24 mouse cellular contexts compared by ENCODE assay signal in the genomic region with DNA sequence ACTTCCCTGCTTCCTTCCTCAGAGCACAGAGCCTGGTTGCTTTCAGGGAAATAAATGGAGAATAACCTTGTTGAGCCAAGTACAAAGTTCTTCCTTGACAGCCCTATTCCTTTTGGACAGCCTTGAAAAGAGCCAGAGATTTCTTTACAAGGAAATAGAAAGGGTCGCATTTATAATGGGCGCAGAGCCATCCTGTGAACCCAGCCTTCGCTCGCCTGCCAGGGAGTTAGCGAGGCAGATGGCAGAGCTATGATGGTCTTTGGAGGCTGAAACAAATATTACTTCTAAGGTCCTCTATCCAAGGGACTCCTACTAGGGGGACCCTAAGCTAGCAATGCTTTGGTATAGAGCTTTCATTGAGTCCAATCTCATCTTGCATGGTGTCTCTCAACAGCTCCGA. TPM values are rescaled to one million over a fixed set of nuclear protein-coding genes. Genes with fewer than 3 reads are reported as not detected.
DNase-seq lines count a peak whose midpoint lies in the region; ATAC-seq and TF ChIP-seq lines count a peak whose summit lies in the region.
"Had no signal": no experiment of that assay in that cellular context is flagged by ENCODE, and none has a peak within 500 bp of the region (broad histone marks: within the 10 kb centered on the region; RNA-seq: fewer than 3 reads in every experiment).

No protein-coding gene starts in this region.

- no peak overlapping the region for H3K4me2 ChIP-seq in forebrain, embryonic 13.5 days
- no peak overlapping the region for H3K4me2 ChIP-seq in hindbrain, postnatal 0 days (ENCODE audit: low read depth, low read length)
- no peak overlapping the region for H3K4me2 ChIP-seq in hindbrain, embryonic 16.5 days (ENCODE audit: low read length)
- no peak overlapping the region for H3K4me2 ChIP-seq in forebrain, embryonic 16.5 days (ENCODE audit: low read length)
- H3K4me2 ChIP-seq: hindbrain, embryonic 12.5 days; hindbrain, embryonic 15.5 days had no signal

- WGBS in forebrain, embryonic 13.5 days: 66% methylated on average over 6 of the region's 6 CpGs
- WGBS in forebrain, embryonic 10.5 days: 93% methylated on average over 6 of the region's 6 CpGs
- 54% methylated on average over 6 of the region's 6 CpGs for WGBS in hindbrain, postnatal 0 days
- WGBS in hindbrain, embryonic 16.5 days: 65% methylated on average over 6 of the region's 6 CpGs
- 35% methylated on average over 6 of the region's 6 CpGs for WGBS in forebrain, embryonic 16.5 days

- no peaks in the 10 kb centered on the region for H3K27me3 ChIP-seq in forebrain, embryonic 13.5 days
- no peaks in the 10 kb centered on the region for H3K27me3 ChIP-seq in forebrain, embryonic 10.5 days (ENCODE audit: poor library complexity, severe bottlenecking)
- H3K27me3 ChIP-seq in hindbrain, postnatal 0 days (ENCODE audit: insufficient read depth, low read length): no peaks in the 10 kb centered on the region
- no peaks in the 10 kb centered on the region for H3K27me3 ChIP-seq in hindbrain, embryonic 16.5 days (replicated peaks; ENCODE audit: control insufficient read depth, insufficient read depth, low read length)
- no peaks in the 10 kb centered on the region for H3K27me3 ChIP-seq in forebrain, embryonic 16.5 days (replicated peaks; ENCODE audit: control insufficient read depth, insufficient read depth, low read length)
- H3K27me3 ChIP-seq: CH12.LX; hindbrain, embryonic 12.5 days; hindbrain, embryonic 15.5 days had no signal

- peak overlapping the region; percentile 14; the same call in 1 of the 2 replicates for H3K27ac ChIP-seq in forebrain, embryonic 13.5 days
- no peak overlapping the region for H3K27ac ChIP-seq in forebrain, embryonic 10.5 days
- no peak overlapping the region for H3K27ac ChIP-seq in hindbrain, postnatal 0 days
- no peak overlapping the region for H3K27ac ChIP-seq in hindbrain, embryonic 16.5 days (ENCODE audit: low read depth, low read length)
- no peak overlapping the region for H3K27ac ChIP-seq in forebrain, embryonic 16.5 days (ENCODE audit: low read length)
- H3K27ac ChIP-seq: heart, adult 2 months; heart, embryonic 10.5 days; hindbrain, embryonic 12.5 days; hindbrain, embryonic 15.5 days had no signal

- no peaks in the 10 kb centered on the region for H3K9me3 ChIP-seq in forebrain, embryonic 13.5 days (replicated peaks)
- no peaks in the 10 kb centered on the region for H3K9me3 ChIP-seq in forebrain, embryonic 10.5 days
- H3K9me3 ChIP-seq in hindbrain, postnatal 0 days (ENCODE audit: low read length): no peaks in the 10 kb centered on the region
- H3K9me3 ChIP-seq in hindbrain, embryonic 16.5 days (ENCODE audit: control insufficient read depth, low read length): no peaks in the 10 kb centered on the region
- H3K9me3 ChIP-seq in forebrain, embryonic 16.5 days (ENCODE audit: control insufficient read depth, low read length): no peaks in the 10 kb centered on the region
- H3K9me3 ChIP-seq: heart, embryonic 10.5 days; hindbrain, embryonic 12.5 days; hindbrain, embryonic 15.5 days had no signal

- H3K4me1 ChIP-seq in forebrain, embryonic 13.5 days: peaks cover 16% of the 10 kb centered on the region
- H3K4me1 ChIP-seq in forebrain, embryonic 10.5 days: peaks cover 7% of the 10 kb centered on the region
- no peaks in the 10 kb centered on the region for H3K4me1 ChIP-seq in hindbrain, postnatal 0 days (ENCODE audit: insufficient read depth, low read length)
- H3K4me1 ChIP-seq in hindbrain, embryonic 16.5 days (ENCODE audit: control insufficient read depth, insufficient read depth, low read depth, low read length): no peaks in the 10 kb centered on the region
- peaks cover 13% of the 10 kb centered on the region for H3K4me1 ChIP-seq in forebrain, embryonic 16.5 days (replicated peaks; ENCODE audit: control insufficient read depth, insufficient read depth, low read length)
- H3K4me1 ChIP-seq: heart, embryonic 10.5 days; hindbrain, embryonic 15.5 days had no signal

- ATAC-seq in forebrain, embryonic 13.5 days: no peak
- no peak for ATAC-seq in hindbrain, postnatal 0 days
- ATAC-seq in hindbrain, embryonic 16.5 days: no peak
- 0 out of 2 replicates have a peak, but pooled peaks have one; percentile 36 for ATAC-seq in forebrain, embryonic 16.5 days
- no peak for ATAC-seq in granulocyte monocyte progenitor cell, adult 5-6 weeks (replicated peaks; ENCODE audit: poor library complexity, severe bottlenecking)
- ATAC-seq: inflammation-experienced regulatory T-cells, adult 6 months; intestine, embryonic 16.5 days; Patski had no signal

- H3K4me3 ChIP-seq in forebrain, embryonic 13.5 days: no peak overlapping the region
- no peak overlapping the region for H3K4me3 ChIP-seq in forebrain, embryonic 10.5 days
- no peak overlapping the region for H3K4me3 ChIP-seq in hindbrain, postnatal 0 days (ENCODE audit: low read length)
- no peak overlapping the region for H3K4me3 ChIP-seq in hindbrain, embryonic 16.5 days (ENCODE audit: low read length)
- H3K4me3 ChIP-seq in forebrain, embryonic 16.5 days (replicated peaks; ENCODE audit: low read length): no peak overlapping the region
- H3K4me3 ChIP-seq: heart, adult 2 months; heart, embryonic 10.5 days; hindbrain, embryonic 12.5 days; hindbrain, embryonic 15.5 days had no signal

- no peak for TF ChIP-seq CTCF in hindbrain, postnatal 0 days (IDR thresholded peaks at IDR 0.05; ENCODE audit: low read depth)

- H3K36me3 ChIP-seq in forebrain, embryonic 13.5 days (ENCODE audit: poor library complexity, severe bottlenecking): no peaks in the 10 kb centered on the region
- no peaks in the 10 kb centered on the region for H3K36me3 ChIP-seq in forebrain, embryonic 10.5 days (replicated peaks)
- no peaks in the 10 kb centered on the region for H3K36me3 ChIP-seq in hindbrain, postnatal 0 days (ENCODE audit: insufficient read depth, low read length)
- no peaks in the 10 kb centered on the region for H3K36me3 ChIP-seq in hindbrain, embryonic 16.5 days (ENCODE audit: control insufficient read depth, insufficient read depth, low read length)
- no peaks in the 10 kb centered on the region for H3K36me3 ChIP-seq in forebrain, embryonic 16.5 days (ENCODE audit: control insufficient read depth, insufficient read depth)
- H3K36me3 ChIP-seq: G1E; heart, embryonic 10.5 days; hindbrain, embryonic 12.5 days; hindbrain, embryonic 15.5 days had no signal

- H3K9ac ChIP-seq in forebrain, embryonic 13.5 days: no peak overlapping the region
- no peak overlapping the region for H3K9ac ChIP-seq in hindbrain, postnatal 0 days (replicated peaks; ENCODE audit: low read length)
- no peak overlapping the region for H3K9ac ChIP-seq in hindbrain, embryonic 16.5 days (ENCODE audit: low read depth, low read length)
- no peak overlapping the region for H3K9ac ChIP-seq in forebrain, embryonic 16.5 days (replicated peaks; ENCODE audit: low read depth, low read length)
- H3K9ac ChIP-seq: hindbrain, embryonic 12.5 days; hindbrain, embryonic 15.5 days had no signal

- no peak for DNase-seq in forebrain, embryonic 10.5 days (ENCODE audit: extremely low spot score, low spot score)
- DNase-seq in hindbrain, postnatal 0 days (ENCODE audit: low spot score): peak; percentile 33
- DNase-seq: adrenal gland, postnatal 10 days; adrenal gland, postnatal 36 days; B cell, adult 2 months; cerebellum, adult 11 months; cerebellum, adult 2 months; cerebellum, adult 9-11 months; gastrocnemius, postnatal 25 days; heart, adult 2 months; kidney, adult 18-20 months; kidney, adult 9 months had no signal

RNA-seq across cellular contexts. Expression of a gene that starts 35.0 kb away (rescaled TPM):
- polyA plus RNA-seq in forebrain, embryonic 13.5 days (2015; fragmentation: Nextera tagmentation; extraction: Ambion mirVana): not detected in 2 replicates
- not detected in 2 replicates for polyA plus RNA-seq in forebrain, embryonic 10.5 days (2016; fragmentation: Nextera tagmentation; extraction: Ambion mirVana)
- 0.18 TPM in 1 of 2 replicates, not detected in the other for total RNA-seq in hindbrain, postnatal 0 days (2014; rRNA removed)
- polyA plus RNA-seq in hindbrain, postnatal 0 days (2015; fragmentation: Nextera tagmentation; extraction: Ambion mirVana): 0.18 TPM in 1 of 2 replicates, not detected in the other
- 0.26 and 0.31 TPM in 2 replicates for polyA plus RNA-seq in hindbrain, embryonic 16.5 days (2015; fragmentation: Nextera tagmentation; extraction: Ambion mirVana)
- polyA plus RNA-seq in forebrain, embryonic 16.5 days (2015; fragmentation: Nextera tagmentation; extraction: Ambion mirVana): 0.05 TPM in 1 of 2 replicates, not detected in the other
- 1.6 TPM in 1 of 2 replicates, not detected in the other for total RNA-seq in granulocyte monocyte progenitor cell, adult 5-6 weeks (2014; fragmentation: Nextera tagmentation)
- 0.22 TPM in 1 of 2 replicates, not detected in the other for total RNA-seq in granulocyte monocyte progenitor cell, adult 5-6 weeks (2017)
- total RNA-seq: G1E had no signal
- polyA plus RNA-seq: G1E; hindbrain, embryonic 12.5 days; Patski had no signal
